Mouse (Mus musculus) liver (tissue): ENCODE data around the gene Eml6.

ENCODE experiments used
- DNase-seq: peaks from one replicate; pipeline ENCODE4 v3.0.0-alpha.2; 2020; ENCODE audit warnings: mixed read lengths

The Eml6 gene

GRCm38 (mm10) chr11:29747365-29747764, 278.5 kb downstream of the Eml6 start:
- DNase-seq, result no peak

DNA sequence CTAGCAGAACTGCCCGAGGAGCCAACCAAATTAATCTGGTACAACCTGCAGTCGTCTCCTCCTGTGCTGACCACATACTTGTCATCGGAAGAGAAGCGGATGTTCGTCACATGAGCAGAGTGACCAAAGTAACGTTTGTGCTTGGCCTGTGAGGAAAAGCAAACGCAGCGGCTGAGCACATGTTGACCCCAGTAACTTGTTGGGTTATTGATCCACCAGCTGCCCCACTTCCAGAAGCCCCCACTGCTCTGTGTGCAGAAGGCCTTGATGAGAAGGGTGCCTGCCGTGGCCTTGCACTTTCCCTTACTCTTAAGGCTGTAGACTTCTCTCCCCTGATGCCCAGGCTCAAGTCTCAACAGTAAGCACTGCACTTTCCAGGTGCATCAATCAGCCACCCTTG, 279.6 kb downstream of the Eml6 start:
- no peak for DNase-seq

DNA sequence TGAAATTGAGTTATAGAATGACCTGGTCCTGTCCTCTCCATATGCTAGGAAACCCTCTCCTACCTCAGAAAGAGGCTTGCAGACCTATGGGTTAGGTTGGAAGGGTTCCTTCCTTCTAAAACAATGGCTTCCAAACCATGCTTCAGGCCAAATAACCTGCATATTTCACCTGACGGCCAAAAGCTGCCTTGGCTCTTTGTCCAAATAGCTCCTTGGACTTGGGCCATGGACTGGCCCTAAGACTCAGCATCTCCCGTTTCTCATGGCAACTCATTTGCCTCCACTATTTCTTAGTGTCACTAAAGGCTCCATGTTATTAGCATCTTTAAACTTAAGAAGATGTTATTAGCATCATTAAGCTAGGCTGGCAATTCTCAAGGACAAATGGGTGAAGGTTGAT, 280.3 kb downstream of the Eml6 start:
- no peak for DNase-seq

GRCm38 (mm10) chr11:29744760-29745430, 280.9 kb downstream of the Eml6 start:
- no peak for DNase-seq

- no peak for DNase-seq
These were observed 286.1 kb downstream of the Eml6 start for GRCm38 (mm10) chr11:29739752-29740151.

DNA sequence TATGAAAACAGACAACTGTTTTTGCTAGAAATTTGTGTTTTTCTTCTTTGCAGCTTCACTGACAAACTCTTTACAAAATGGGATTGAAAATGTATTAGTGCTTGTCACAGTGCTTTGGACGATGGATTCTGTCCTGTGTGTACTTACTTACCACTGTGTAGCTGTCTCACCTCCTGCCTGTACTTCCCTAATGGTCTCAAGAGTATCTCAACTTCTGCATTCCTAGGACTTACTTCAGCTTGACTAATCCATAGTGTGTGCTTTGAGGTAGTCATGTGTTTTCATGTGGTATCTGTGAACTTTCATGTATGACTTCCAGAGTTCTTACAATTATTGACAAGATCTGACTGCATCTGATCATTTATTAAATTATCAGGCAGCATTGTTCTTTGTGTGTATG, 297.9 kb downstream of the Eml6 start:
- DNase-seq, result no peak

DNA sequence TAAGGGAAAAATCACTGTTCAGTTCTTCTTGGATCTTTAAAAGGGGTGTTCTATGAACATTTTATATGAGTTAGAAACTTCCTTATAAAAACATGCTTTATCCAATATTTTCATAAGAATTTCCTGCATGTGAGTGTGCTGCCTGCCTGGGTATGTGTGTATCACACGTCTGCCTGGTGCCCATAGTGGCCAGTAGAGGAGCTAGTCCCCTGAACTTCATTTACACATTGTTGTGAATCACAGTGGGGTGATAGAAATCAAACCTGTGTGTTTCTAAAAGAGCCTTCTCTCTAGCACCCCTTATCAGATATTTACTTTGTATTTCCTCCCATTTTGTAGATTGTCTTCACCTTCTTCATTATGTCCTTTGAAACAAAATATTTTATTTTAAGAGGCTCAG, 300.2 kb downstream of the Eml6 start:
- DNase-seq, result no peak

GRCm38 (mm10) chr11:29725167-29725566, 300.7 kb downstream of the Eml6 start:
- DNase-seq, result no peak

- DNase-seq, result no peak
These were observed 301.6 kb downstream of the Eml6 start for GRCm38 (mm10) chr11:29724213-29724612.

DNA sequence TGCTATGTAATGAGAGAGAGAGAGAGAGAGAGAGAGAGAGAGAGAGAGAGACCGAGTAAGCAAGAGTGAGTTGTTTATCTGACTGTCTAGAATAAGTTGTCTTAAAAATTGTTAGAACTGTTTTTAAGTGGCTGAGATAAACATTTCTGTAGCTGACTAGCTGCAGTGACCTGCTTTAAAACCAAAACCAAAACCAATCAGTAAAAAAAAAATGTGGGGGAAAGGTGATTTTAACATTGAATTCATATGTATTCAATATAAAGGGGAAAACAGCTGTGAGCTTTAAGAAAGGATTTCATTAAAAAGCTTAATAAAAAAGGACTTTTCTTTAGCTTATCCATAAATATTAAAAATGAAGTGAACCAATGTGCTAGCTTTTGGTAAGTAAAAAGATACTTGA, 306.2 kb downstream of the Eml6 start:
- no peak for DNase-seq

DNA sequence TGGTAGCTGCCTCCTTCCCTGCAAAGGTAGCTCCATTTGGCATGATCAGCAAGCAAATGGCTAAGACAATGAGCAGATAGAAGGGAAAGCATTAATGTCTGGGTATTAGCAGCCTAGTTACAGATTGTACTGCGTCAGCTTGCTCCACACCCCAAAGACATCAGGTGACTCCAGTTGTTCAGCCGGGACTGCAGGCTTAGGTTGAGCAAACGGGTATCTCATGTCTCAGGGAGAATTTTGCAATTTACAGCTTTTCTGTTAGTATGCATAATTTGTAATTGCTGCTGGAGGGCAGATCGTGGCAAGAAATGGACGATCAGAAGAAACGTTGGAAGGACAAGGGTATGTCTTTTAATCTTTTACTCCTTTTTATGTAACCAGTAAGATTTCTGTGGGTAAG, 307.3 kb downstream of the Eml6 start:
- no peak for DNase-seq

- DNase-seq, result no peak
These were observed 310.3 kb downstream of the Eml6 start for GRCm38 (mm10) chr11:29715499-29715898.

DNA sequence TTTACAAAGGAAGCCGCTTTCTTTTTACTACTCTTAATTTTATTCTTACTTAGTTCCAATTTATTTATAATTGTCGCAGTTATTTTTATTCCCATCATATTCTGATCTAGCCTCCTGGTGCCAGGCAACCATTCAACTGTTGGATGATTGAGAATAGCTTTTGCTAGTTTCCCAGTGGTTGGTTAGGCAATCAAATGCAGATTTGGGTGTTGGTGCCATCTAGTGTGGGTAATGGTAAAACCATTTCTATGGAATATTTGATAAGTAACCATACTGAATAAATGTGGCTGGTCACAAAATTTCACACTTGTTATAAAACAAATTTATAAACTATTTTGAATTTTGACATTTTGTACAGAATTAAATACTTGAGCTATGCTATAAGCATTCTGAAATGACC, 311.0 kb downstream of the Eml6 start:
- no peak for DNase-seq

GRCm38 (mm10) chr11:29714114-29714513, 311.7 kb downstream of the Eml6 start:
- no peak for DNase-seq

DNA sequence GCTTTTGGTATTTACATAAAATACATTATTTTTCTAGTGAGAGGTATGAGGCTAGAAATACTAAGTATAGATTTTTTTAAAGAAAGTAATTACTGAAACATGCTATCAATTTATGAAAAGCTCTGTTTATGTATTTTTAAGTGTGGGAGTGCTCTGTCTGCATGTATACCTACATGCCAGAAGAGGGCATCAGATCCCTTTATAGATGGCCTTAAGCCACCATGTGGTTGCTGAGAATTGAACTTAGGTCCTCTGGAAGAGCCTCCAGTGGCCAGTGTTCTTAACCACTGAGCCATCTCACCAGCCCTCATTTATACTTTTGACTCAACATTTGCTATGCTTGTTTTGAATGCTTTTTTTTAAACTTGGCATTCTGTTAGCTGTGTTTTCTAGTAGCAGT, 316.3 kb downstream of the Eml6 start:
- DNase-seq, result no peak

GRCm38 (mm10) chr11:29706845-29707244, 319.0 kb downstream of the Eml6 start:
- no peak for DNase-seq

DNA sequence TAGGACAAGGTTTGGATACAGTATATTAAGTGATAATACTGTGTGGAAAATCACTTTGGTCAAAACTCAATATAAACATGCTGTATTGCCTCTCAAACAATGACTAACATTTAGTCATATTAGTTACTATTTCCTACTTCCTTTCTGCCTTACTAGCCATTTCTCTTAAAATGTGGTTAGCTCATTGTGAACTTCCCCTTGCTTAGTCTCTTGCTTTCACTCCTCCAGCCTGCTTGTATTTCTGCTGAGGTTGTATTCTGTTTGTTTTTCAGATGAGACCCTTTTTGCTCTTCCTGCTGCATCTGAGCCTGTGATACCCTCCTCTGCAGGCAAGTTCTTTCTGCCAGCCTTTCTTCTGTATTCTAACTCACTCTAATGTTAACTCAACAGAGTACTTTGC, 320.6 kb downstream of the Eml6 start:
- DNase-seq, result no peak

GRCm38 (mm10) chr11:29702721-29703120, 323.1 kb downstream of the Eml6 start:
- DNase-seq, result no peak

DNA sequence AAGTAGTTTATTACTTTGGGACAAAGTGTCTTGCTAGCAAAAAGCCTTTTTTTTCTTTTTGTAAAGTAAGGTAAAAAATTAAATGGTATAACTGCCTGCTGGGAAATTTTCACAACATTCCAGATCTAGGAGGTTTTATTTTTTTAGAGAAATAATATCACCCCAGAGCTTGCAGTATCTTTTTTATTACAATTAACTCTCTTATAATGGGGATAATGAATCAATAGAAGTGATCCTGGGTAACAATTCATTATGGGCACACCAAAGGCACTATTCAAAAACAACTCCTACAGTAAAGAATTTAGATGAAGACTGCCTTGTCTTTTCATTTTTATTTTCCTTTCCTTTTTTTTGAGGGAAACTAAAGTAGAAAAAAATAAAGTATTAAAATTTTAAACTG, 331.1 kb downstream of the Eml6 start:
- DNase-seq, result no peak

GRCm38 (mm10) chr11:29693576-29694410, 332.0 kb downstream of the Eml6 start:
- DNase-seq, result peak; percentile 88
